Mouse (Mus musculus) adrenal gland, adult (tissue): ENCODE data around the gene Nomo1.

Experiments
- DNase-seq, 2 experiments: peaks; one replicate each; pipeline ENCODE4 v3.0.0; 2022 to 2023; ENCODE audit warnings: low spot score in 1 of 2; ENCODE audit not compliant: inconsistent age in 2 of 2

Gene Nomo1

DNA sequence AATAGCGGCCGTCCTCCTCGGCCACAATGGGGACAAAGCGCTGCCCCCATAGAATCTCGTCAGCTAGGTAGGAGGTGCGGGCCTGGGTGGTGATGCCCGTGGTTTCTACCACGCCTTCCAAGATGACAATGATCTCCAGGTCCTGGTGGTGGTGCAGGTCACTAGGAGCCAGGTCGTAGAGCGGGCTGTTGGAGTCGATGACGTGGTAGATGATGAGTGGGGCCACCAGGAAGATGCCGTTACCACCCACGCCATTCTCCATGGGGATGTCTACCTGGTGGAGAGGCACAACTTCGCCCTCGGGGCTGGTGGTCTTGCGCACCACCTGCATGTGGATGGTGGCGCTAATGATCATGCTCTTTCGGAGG, 65.4 kb downstream of the Nomo1 start:
- DNase-seq, result no peak

DNA sequence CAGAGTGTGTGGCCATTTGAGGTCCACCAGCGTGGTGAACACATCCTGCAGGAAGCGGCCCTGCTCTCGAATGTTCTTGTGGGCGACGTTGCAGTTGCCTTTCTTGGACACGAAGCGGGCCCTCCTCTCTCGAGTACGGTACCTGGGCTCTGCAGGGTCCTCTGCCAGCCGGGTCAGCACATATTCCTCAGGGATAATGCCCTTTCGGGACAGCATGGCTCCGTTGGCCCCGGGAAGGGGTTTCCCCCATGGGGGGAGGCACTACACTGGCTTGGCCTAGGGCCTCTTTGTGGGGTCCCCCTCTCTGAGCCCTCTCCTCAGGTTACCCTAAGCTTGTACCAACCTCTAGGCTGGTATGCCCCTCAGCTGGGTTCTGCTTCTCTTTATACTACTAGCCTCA, 66.2 kb downstream of the Nomo1 start:
- DNase-seq, result no peak

DNA sequence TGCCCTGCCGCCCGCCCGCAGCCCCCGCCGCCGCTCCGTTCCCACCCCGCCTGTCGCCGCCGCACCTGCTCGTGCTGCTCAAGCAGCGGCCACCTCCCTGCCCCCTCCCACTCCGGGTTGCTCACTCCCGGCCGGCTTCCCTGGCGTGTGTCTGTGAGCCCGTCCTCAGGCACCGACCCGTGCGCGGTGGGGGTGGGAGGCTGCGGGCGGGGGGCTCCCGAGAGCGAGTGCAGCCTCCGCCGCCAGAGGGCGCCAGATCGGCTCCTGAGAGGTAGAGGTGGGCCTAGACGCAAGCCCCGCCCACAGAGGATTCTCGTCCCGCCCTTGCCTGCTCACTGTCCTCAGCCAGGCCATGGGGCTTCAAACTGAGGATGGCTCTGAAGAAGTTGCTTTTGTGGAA, 67.1 kb downstream of the Nomo1 start, which contains the start of gene Kcnj11:
Kcnj11 (minus strand) TSS at position 202 of the 400 bp plus-strand sequence.
- peak; percentile 77 to 86 for DNase-seq

DNA sequence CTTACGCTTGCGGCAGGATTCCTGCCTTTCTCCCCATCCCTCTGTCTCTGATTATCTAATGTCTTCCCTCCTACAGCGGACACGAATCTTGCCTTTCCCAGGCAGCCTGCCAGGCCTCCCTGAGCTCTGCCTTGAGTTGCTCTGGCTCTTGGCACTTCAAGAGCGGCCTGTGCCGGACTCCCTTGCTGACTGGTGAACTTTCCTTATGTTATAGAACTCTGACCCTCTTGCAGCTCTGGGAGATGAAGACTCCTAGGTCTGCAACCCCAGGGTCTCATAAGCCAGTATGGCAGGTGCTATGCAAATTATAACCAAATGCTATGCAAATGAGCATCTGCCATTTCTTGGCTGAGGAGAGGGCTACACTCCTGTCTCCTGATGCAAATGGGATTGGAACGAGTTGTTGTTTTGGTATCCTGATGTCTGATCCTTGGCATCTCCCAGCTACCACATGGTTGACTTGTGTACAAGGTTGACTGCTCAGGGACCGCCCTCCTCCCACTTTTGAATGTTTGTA, 69.6 kb downstream of the Nomo1 start:
- DNase-seq, result no peak

DNA sequence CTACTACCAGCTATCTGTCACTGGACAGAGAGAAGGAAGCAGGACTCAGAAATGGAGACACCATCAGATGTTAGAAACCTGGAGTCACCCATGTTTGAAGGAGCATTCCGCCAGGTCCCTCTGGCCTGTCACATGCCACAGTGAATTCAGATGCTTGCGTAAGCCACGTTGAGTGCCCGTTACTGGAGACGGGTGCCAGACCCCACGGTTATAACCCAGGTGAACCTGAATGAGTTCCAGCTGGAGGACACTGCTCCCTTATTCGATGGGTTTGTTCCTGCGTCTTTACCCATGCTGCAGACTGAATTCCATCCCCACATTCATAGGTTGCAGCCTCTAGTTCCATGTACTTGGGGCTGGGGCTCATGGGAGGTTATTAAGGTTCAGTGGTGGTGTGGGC, 70.3 kb downstream of the Nomo1 start:
- DNase-seq, result no peak

DNA sequence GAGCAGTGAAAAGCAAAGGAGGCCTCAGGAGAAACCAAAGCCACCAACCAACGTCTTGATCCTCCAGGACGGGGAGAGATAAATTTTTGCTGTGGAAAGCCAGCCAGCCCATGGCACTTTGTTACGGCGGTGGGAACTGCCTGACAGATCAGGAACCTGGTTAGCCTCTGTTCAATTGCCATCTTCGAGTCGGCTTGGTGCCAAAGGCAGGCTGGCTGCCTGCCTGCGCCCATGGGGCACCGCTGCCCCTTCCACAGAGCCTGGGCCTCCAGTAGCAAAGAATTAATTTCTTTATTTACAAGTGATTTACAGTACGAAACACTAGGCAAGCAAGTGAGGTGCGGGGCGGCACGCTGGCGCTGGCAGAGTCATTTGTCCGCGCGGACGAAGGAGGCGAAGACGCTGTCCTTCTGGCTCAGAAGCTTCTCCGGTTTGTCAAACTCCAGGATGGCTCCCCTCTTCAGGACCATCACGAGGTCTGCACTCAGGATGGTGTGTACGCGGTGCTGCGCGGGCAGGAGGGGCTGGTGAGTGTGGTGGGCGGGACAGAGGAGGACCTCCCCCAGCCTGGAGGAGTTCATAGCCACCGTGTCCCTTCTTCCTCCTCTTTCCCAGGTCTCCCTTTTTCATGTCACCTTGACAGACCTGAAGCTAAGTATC, 70.9 kb downstream of the Nomo1 start:
- no peak for DNase-seq

DNA sequence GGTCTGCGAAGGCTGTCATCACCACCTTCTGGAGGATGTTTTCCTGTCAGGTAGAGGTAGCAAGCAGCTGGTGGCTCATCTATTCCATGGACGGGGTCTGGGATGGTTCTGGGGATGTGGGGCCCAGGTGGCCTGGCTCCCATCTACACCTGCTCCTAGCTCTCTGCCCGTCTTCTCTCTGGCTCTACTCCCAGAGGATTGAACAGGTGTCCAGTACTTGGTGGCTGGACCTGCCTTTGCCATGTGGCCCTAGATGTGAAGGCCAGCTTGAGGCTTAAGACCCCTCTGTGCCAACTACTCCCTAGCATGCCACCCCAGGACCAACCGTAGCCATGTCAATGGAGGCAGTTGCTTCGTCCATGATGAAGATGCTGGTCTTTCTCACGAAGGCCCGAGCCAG, 72.0 kb downstream of the Nomo1 start:
- DNase-seq, result no peak

DNA sequence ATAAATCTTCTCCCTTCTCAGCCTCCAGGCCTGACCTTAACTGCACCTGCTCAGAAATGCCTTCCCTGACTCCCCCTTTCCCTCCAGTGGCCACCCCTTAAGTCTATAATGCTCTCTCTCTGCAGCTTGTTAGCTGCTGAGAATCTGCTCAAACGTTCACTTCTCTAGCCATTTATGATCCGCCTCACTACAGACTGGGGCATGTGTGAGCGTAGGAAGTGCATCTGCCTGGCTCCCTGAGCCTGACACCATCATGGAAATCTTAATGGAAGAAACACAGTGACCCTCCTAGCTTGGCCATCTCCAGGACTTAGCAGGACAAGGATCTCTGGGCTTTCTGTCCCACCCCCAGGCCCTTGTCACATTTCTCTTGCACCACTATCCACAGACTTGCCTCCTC, 76.6 kb downstream of the Nomo1 start:
- DNase-seq, result no peak

DNA sequence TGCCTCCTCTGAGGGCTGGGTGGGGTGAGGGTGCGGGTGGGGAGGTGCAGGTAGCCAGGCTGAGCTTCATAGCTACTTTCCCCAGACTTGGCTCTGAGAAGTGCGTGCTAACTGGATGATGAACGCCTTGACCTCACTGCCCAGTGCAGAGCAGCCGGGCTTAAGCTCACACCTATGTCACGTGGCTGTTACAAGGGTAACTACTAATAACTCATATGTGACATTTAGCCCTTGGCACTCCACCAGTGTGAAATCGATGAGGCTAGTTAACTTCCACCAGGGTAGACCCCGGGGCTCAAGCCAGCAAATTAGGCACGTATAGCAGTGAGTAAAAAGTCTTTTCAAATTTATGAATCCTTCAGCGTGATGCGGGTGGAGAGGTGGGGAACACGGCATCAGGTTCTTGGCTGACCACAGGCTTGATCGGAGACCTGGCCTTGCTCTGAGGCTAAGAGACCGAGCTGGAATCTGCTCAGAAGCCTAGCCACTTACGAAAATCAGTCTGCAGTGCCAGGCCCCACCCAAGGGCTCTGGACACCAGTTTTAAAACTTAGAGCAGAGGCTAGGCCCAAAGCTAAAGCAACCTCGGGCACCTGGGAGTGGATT, 77.8 kb downstream of the Nomo1 start:
- DNase-seq, result peak in 1 of 2 experiments; percentile 81

DNA sequence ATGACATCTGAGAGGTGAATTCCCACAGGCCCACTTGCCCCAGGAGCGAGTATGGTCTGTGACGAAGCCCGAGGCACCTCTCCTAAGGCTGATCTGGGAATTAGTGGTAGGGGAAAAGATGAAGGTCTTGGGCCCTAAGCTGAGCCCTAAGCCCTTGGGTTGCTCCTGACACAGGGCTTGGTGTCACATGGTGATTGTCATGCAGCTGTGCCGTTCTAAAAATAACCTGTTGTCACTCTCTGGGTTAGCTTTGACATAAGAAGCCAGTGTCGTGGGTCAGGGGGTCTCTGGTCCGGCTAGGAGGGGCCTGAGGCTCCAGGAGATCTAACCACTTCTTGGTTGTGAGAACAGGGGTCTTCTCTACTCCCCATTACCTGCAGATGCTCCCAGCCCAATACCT, 78.4 kb downstream of the Nomo1 start:
- no peak for DNase-seq

DNA sequence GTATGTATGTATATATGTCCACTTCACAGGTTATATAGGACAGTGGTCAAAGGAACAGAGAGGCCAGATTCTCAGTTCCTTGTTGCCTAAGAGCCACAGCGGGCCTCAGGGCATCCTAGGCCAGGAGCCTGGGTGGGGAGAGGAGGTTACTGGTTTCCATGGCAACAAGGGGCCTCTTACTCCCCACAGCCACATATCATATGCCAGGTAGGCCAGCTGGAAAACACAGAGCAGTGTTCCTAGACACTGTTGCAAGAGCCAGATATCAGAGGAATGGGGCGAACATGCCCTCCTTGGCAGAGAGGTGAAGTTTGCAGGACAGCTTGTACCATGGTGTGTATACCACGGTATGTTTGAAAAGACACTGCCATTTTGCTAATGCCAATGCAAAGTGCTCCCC, 79.9 kb downstream of the Nomo1 start:
- no peak for DNase-seq

DNA sequence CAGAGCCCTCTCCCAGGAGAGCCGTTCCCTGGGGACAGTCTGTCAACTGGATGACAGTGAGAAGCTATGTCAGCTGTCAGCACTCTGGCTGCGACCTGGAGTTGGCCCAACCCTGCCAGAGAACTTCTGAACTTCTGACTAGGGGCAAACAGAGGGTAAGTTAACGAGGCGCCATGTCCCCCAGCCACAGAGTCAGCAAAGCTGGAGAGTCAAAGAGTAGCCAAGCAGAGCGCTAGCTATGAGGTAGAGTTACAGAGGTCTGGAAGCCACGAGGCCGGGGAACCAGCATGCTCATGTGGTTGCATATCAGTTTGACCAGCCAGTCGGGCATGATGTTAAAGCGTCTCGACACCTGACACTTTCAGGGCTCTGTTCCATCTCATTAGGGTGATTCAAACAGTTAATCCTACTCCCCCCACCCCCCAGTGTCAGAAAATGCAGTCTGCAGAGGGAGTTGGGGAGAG, 82.7 kb downstream of the Nomo1 start:
- no peak for DNase-seq

DNA sequence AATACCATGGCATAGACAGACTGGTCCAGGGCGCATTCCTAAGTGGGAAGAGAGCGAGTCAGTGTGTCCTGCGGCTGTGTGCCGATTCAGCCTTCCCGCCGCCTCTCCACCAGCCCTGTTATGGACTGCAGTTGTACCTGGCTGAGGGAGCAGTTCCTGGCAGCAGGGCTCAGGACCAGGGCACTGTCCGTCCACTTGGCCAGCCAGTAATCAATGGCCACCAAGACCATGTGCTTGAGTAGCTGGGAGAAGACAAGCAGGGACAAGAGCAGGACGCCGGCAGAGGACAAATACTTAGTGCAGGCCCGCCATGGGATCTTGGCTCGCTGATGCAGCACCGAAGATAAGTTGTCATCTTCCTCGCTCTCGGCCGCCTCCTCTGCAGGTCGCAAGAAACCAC, 83.5 kb downstream of the Nomo1 start:
- DNase-seq, result no peak

DNA sequence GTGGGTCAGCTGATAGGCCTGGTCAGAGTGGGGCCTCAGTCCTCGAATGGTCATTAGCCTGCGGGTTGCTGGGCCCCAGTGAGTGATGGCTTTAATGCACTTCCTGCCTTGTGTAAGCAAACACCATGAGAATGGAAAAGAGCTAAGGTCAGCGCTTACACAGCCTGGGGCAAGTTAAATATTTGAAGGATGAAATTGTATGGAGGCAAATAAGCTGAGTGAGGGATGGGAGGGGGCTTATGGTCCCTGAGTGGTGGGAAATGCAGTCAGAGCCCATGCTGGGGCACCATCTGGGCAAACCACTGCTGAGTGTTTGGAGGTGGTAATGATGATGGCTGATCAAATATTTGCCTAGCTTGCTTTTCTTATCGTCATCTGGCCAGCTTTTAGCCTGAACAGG, 89.5 kb downstream of the Nomo1 start:
- no peak for DNase-seq

DNA sequence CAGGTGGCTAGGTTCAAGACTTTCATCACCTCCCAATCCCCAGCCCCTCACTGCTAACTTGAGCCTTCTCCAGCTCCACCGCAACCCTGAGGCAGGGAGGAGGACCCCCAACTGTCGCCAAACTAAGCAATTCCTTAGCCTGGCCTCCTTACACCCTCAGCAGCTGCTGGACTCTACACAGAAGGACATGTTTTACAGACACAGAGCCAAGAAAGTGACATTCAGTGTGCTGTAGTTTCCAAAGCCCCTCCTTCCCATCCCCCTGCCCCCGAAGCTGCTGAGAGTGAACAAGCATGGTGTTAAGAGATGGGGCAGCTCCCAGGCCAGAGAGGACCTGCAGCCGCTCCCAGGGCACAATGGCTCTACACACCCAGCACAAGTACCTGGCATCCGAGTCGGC, 91.0 kb downstream of the Nomo1 start:
- no peak for DNase-seq

DNA sequence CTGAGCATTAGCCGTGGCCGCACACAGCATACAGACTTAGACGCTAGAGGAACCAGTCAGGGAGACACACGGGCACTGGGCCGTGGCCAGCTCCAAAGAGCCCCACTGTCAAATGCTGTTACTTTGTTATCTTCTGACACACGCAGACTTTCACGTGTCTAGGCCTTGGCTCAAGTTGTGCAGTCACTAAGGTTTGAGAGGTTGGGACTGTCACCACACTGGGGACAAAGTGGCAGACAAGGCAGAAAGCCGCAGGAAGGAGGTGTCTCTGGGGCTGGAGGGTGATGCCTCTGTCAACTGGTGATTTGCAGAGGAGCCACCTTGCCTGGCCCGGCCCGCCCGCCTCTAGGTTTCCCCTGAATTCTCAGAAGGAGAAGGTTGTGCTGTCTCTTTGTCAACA, 91.8 kb downstream of the Nomo1 start:
- no peak for DNase-seq

DNA sequence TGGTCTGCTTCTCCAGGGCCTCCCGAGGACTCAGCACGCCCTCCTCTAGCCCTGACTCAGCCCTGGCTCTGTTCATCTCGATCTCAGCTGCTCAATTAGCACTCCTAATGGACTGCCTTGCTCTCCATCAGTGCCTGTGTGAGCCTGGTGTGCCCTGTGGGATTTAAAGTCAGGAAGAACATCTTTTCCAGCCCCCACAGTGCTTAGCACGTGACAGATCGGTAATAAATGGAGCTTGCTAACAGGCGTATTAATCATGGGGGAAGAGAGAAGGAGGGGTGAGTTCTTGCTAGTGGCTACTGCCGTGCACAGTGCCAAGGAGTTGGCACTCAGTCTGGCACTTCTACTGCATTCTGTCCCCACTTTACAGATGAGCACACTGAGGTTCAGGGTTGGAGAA, 94.7 kb downstream of the Nomo1 start:
- peak in 1 of 2 experiments; percentile 45 for DNase-seq

DNA sequence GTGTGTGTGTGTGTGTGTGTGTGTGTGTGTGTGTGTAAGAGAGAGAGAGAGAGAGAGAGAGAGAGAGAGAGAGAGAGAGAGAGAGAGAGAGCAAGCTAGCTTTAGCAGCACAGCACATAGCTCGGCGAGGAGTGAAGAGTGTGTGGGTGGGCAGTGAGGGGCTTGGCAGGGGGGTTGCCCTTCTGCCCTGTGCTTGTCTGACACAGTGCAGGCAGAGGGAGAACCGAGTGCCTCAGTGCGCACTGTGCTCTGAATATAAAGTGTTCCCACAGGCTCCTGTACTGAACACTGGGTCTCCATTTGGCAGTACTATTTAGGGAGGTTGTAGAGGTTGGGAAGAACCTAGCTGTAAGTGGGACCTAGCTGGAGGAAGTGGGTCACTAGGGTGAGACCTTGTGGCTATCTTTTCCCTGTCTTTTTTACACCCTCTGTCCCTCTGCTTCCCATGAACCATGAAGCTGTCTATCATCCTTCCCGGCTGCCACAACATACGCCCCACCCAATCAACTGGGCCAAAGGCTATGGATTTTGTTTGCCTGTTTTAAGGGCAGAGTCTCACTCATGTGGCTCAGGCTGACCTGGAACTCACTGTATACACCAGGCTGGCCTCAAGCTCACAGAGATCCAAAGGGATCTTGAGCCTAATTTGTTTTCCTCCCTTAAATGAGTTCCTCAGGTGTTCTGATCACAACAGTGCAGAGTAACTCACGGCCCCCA, 96.1 kb downstream of the Nomo1 start:
- no peak for DNase-seq

DNA sequence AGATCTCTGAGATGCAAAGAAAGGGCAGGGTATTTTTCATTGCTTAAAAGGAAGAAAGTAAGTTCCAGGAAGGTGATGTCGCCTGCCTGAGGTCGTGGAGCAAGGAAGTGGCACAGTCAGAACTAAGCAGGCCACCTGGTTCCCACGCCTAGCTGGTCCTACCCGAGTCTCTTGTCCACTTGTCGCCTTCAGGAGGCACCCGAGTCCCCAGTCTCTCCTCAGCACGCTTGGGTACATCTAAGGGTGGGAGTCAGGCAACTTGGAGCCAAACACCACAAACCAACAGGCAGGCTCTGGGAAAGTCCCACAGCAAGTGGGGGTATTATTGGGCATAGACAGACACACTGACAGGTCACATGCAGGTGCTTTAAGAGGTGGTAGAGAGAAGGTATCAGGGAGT, 97.2 kb downstream of the Nomo1 start:
- no peak for DNase-seq

DNA sequence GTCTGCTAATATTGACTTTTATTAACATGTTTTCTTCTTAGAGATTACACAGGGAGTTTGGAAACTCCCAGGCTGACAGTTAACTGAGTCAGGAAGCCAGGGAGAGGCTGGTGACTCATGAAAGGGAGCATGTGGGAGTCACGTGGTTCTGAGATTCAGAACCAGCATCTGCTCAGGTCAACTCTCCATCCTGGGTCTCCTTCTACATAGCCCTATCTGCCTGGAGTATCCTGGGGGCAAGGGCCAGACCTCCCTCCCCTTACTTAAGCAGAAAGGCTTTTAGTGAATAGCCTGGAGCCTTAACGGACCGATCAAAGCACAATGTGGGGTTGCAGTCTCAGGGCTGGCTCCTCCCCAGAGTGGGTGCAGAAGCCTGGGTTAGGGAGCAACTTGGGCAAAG, 97.8 kb downstream of the Nomo1 start:
- peak; percentile 54 to 75 for DNase-seq

DNA sequence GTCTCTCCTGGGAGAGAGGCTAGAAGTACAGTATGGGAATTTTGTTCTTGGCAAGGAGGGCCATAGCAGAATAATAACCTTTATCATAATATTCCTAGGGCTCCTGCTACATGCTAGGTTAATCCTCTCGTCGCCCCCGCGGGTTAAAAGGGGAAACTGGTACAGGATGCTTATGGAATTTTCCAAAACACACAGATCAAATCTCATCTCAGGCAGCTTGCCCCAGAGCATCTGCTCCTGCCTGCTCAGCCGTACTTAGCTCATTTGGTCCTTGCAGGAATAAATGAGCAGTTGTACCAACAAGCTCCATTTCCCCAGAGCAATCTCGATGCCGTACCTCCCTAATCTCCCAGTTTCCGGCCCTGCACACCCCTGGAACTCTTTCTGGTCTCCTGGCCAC, 98.3 kb downstream of the Nomo1 start:
- DNase-seq, result peak in 1 of 2 experiments; percentile 36

DNA sequence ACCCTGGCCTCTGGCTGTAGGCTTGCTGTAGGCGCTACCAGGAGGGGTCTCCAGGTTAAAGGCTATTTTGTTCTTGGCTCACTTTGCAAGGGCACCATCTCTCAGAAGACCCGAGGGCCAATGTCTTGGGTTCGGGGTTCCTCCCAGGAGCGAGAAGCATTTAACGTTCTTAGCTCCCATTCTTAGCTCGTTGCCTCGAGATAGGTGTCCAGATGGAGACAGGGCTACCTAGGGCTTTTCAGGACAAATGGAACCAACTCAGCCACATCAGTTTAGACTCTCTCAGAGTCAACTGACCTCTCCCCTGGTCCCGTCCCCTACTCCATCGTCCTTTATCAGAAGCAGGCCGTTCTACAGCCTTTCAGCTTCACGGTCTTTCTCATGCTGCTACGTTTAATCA, 98.7 kb downstream of the Nomo1 start:
- DNase-seq, result no peak
